Mouse (Mus musculus) cerebellum, adult 2 months (tissue): ENCODE data around the gene Sik3.

Experiments used
- CTCF ChIP-seq: fragments of 200-500 bp; IDR thresholded peaks from 2 replicates; pipeline ENCODE4 v1.5.1; 2011; ENCODE audit warnings: low read depth, mild to moderate bottlenecking, control low read depth, low read length, moderate library complexity, borderline replicate concordance; ENCODE audit not compliant: insufficient read depth
- POLR2A ChIP-seq: fragments of 200-500 bp; IDR thresholded peaks from 2 replicates; pipeline ENCODE4 v1.6.1; 2011; ENCODE audit warnings: low read length, control low read depth, borderline replicate concordance; ENCODE audit not compliant: insufficient read depth

DNA sequence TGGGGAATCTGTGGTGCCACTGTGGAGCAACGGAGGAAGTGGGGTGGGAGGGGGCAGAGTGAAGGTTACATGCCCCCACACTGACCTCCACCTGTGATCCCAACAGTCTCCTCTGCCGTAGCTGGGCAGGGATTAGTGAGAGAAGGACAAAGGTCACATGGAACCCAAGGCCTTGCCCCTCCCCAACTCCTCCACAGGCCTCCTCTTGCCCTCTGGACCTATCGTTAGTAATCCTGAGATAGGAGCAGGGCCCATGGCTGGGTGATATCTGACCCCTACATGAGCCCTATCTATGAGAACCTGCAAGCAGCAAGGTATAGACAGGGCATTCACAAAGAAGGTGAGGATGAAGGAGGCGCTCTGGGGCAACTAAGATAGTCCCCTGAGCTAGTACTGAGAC is 223.0 kb downstream of the Sik3 start:
- TF ChIP-seq CTCF (no peak), POLR2A (no peak)
